Mouse (Mus musculus) liver, embryonic 14.5 days (tissue): Measurements from ENCODE around the gene C030005K15Rik.

ENCODE experiments used
- CTCF ChIP-seq: IDR thresholded peaks from 2 replicates; pipeline ENCODE4 v1.5.1; 2016; ENCODE audit warnings: antibody characterized with exemption, low read depth, control low read depth
- EP300 ChIP-seq: IDR thresholded peaks from 2 replicates; pipeline ENCODE4 v1.6.1; 2016; ENCODE audit warnings: antibody characterized with exemption, low read depth

GRCm38 (mm10) chr10:97715289-97715906 lies 11.2 kb downstream of the C030005K15Rik start:
- TF ChIP-seq EP300 (no peak), CTCF (no peak)
